21 mouse cellular contexts compared by ENCODE assay signal in genomic region chr4:41029372-41029771, GRCm38 (mm10). TPM values are rescaled to one million over a fixed set of nuclear protein-coding genes. Genes with fewer than 3 reads are reported as not detected.
A peak's percentile ranks its signal among the peaks of the same experiment; 100 is the strongest.
DNase-seq lines count a peak whose midpoint lies in the region; ATAC-seq lines count a peak whose summit lies in the region.
"Had no signal": no experiment of that assay in that cellular context is flagged by ENCODE, and none has a peak within 500 bp of the region (broad histone marks: within the 10 kb centered on the region; RNA-seq: fewer than 3 reads in every experiment).

No protein-coding gene starts in this region.

- no peak overlapping the region for H3K4me2 ChIP-seq in intestine, embryonic 16.5 days (ENCODE audit: low read depth, low read length)
- H3K4me2 ChIP-seq: embryonic facial prominence, embryonic 13.5 days; limb, embryonic 13.5 days had no signal

- no peak overlapping the region for H3K27ac ChIP-seq in intestine, embryonic 16.5 days (ENCODE audit: low read length)
- H3K27ac ChIP-seq: embryonic facial prominence, embryonic 13.5 days; limb, embryonic 13.5 days; liver, embryonic 14.5 days had no signal

- intact Hi-C loops in left cerebral cortex, postnatal 4 days (cut with DNase I): no loop called here

- H3K4me1 ChIP-seq in intestine, embryonic 16.5 days (ENCODE audit: control insufficient read depth, insufficient read depth, low read length): 0 out of 2 replicates have a peak, but pooled peaks cover 2% of the 10 kb centered on the region
- H3K4me1 ChIP-seq: embryonic facial prominence, embryonic 13.5 days; limb, embryonic 13.5 days had no signal

- no peak overlapping the region for H3K9ac ChIP-seq in intestine, embryonic 16.5 days (ENCODE audit: low read depth, low read length)
- H3K9ac ChIP-seq: embryonic facial prominence, embryonic 13.5 days; limb, embryonic 13.5 days; liver, embryonic 14.5 days had no signal

- 92% methylated on average over 5 of the region's 5 CpGs for WGBS in intestine, embryonic 16.5 days

- H3K27me3 ChIP-seq in intestine, embryonic 16.5 days (replicated peaks; ENCODE audit: control insufficient read depth, insufficient read depth, low read length): no peaks in the 10 kb centered on the region
- H3K27me3 ChIP-seq: embryonic facial prominence, embryonic 13.5 days; limb, embryonic 13.5 days had no signal

- no peaks in the 10 kb centered on the region for H3K9me3 ChIP-seq in intestine, embryonic 16.5 days (ENCODE audit: control insufficient read depth, low read length)
- H3K9me3 ChIP-seq: embryonic facial prominence, embryonic 13.5 days; limb, embryonic 13.5 days had no signal

- H3K4me3 ChIP-seq in intestine, embryonic 16.5 days (ENCODE audit: low read length): no peak overlapping the region
- H3K4me3 ChIP-seq: embryonic facial prominence, embryonic 13.5 days; limb, embryonic 13.5 days had no signal

- peak; percentile 62 for DNase-seq in left cerebral cortex, adult 11 months (ENCODE audit: low spot score)
- no peak for DNase-seq in left cerebral cortex, postnatal 4 days
- DNase-seq in frontal cortex, postnatal 25 days (ENCODE audit: low spot score in 2 of 2): peak; percentile 37 to 49
- DNase-seq in layer of hippocampus, postnatal 36 days: peak; percentile 41 to 46
- peak; percentile 70 for DNase-seq in right cerebral cortex, postnatal 25 days
- no peak for DNase-seq in retina, embryonic 14.5 days (ENCODE audit: low spot score)
- DNase-seq in cerebellum, adult 8-10 months: no peak
- DNase-seq: adrenal gland, adult 8-10 months; cerebellum, adult 18-20 months; heart, adult 18-20 months; heart, postnatal 4 days; kidney, postnatal 4 days; thymus, adult 18-20 months had no signal

- ATAC-seq in intestine, embryonic 16.5 days: no peak
- ATAC-seq: midbrain, embryonic 16.5 days had no signal

- peaks cover under 1% of the 10 kb centered on the region; the same call in 1 of the 2 replicates for H3K36me3 ChIP-seq in intestine, embryonic 16.5 days (ENCODE audit: control insufficient read depth, insufficient read depth, low read length)

RNA-seq across cellular contexts. Expression of gene Aqp7, which starts 18.6 kb away (rescaled TPM):
- not detected for total RNA-seq in left cerebral cortex, postnatal 4 days (2021)
- total RNA-seq in layer of hippocampus, postnatal 36 days (2021): not detected
- 0.56 and 0.83 TPM in 2 replicates for polyA plus RNA-seq in intestine, embryonic 16.5 days (2015; fragmentation: Nextera tagmentation; extraction: Ambion mirVana)
- total RNA-seq: megakaryocyte progenitor cell, adult 5-6 weeks had no signal
- polyA plus RNA-seq: cortical plate, adult 2 months; heart, embryonic 14.5 days; midbrain, embryonic 16.5 days had no signal

RNA-seq across cellular contexts. Expression of gene Nfx1, which starts 58.7 kb away (rescaled TPM):
- total RNA-seq in left cerebral cortex, postnatal 4 days (2021): 10 to 100 TPM; 75.3 to 77.0 TPM
- total RNA-seq in layer of hippocampus, postnatal 36 days (2021): 10 to 100 TPM; 66.1 to 76.4 TPM
- 69.1 and 70.5 TPM in 2 replicates for polyA plus RNA-seq in intestine, embryonic 16.5 days (2015; fragmentation: Nextera tagmentation; extraction: Ambion mirVana)

Comparison
In these comparisons a context has a peak if more than half of its experiments do, and no peak if none do; other contexts are left out.
1. DNase-seq: peak in left cerebral cortex, adult 11 months (single experiment), frontal cortex, postnatal 25 days (2 of 2), layer of hippocampus, postnatal 36 days (2 of 2) and right cerebral cortex, postnatal 25 days (single experiment); none in left cerebral cortex, postnatal 4 days (single experiment), retina, embryonic 14.5 days (single experiment) and cerebellum, adult 8-10 months (single experiment).